Mouse (Mus musculus): Measurements from ENCODE around the gene Olfr1489. TPM values are rescaled to one million over a fixed set of nuclear protein-coding genes. Genes with fewer than 3 reads are reported as not detected.
"Not testable (repeated sequence)": the region's sequence is repeated elsewhere in the genome, so short reads cannot be mapped to it uniquely, and the experiment has no call there.

The Olfr1489 gene
- not detected for total RNA-seq (2021)

DNA sequence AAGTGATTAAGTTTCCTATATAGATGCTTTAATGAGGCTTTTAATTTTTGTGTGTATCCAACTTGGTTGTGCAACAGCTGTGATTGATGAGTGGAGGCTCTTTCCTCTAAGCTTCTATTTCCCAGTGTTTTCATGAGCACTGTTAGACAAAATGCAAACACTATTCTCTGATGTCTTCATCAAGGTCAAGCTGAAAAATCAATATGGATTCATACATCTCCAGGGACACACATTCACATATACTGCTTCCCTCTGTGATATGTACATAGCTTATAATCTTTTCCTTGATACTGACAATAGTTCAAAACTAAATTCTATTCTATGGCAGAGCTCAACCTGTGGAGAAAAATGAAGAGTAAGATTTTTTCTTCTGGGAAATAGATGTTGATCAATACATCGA lies at the start of gene Olfr1489:
TSS of gene Olfr1489 (plus strand) at position 301 of the 400 bp plus-strand sequence.
- no peak for DNase-seq (ENCODE audit: low spot score)
- intact Hi-C loops (cut with DNase I), result no loop called here

DNA sequence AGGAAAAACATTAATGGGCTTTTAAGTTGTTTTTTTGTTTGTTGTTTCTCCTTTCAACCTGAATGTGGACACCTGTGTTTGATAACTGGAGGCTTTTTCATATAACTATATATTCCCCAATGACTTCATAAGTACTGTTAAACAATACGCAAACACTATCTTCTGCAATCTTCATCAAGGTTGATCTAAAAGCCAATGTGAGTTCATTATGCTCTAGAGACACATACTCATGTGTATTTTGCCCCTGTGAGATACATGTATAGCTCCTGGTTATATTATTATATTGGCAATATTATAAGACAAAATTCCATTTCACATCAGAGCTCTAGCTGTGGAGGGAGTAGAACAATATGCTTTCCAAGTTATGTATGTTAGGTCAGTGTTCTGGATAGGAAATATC lies 48.2 kb upstream of the Olfr1489 start, which contains the start of gene Olfr1484:
TSS of gene Olfr1484 (plus strand) at position 301 of the 400 bp plus-strand sequence.
- intact Hi-C loops (cut with DNase I), result no loop called here
- DNase-seq (ENCODE audit: low spot score), result no peak

DNA sequence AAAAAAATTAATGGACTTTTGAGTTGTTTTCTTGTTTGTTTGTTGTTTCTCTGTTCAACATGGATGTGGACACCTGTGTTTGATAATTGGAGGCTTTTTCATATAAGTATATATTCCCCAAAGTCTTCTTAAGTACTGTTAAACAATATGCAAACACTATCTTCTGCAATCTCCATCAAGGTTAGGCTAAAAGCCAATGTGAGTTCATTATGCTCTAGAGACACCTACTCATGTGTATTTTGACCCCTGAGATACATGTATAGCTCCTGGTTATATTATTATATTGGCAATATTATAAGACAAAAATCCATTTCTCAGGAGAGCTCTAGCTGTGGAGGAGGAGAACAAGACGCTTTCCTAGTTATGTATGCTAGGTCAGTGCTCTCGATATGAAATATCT lies 14.3 kb upstream of the Olfr1489 start, which contains the start of gene Olfr1487:
TSS of gene Olfr1487 (plus strand) at position 301 of the 400 bp plus-strand sequence.
- intact Hi-C loops (cut with DNase I); DNase-seq (ENCODE audit: low spot score): not testable (repeated sequence)

DNA sequence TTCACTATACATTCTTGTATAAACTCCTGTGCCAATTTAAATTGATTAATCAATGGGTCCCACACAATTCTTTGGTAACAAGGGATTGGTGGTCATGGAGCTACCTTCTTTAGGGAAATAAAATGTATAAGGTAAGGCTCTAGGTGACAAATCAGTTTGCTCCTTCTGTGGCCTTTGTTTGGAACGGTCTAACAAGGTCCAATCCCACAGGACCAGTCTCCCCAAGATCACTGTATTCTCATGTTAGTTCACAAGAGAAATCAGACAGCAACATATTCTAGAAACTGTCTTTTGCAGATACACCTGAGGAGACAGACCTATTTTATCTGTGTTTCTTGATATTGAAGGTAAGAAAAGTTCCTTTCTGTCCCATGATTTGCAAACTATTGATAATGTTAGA lies 19.4 kb downstream of the Olfr1489 start, which contains the start of gene Olfr1490:
TSS of gene Olfr1490 (plus strand) at position 301 of the 400 bp plus-strand sequence.
- intact Hi-C loops (cut with DNase I), result no loop called here
- no peak for DNase-seq (ENCODE audit: low spot score)

Small RNAs within 50 kb of the gene (microRNA-seq; reads per million reads assigned to microRNA genes)
- gene Gm22323, result not detected
- gene Gm23931, result not detected

Other genes with a start within 250 kb of the Olfr1489 start
- gene Olfr1469, start 223.8 kb upstream of the Olfr1489 start, total RNA-seq (2021), result not detected
- not detected for gene Olfr1471, start 188.2 kb upstream of the Olfr1489 start, total RNA-seq (2021)
- not detected for gene Olfr1472, start 175.5 kb upstream of the Olfr1489 start, total RNA-seq (2021)
- not detected for gene Olfr1474, start 162.1 kb upstream of the Olfr1489 start, total RNA-seq (2021)
- not detected for gene Olfr1475, start 151.4 kb upstream of the Olfr1489 start, total RNA-seq (2021)
- not detected for gene Olfr1477, start 131.1 kb upstream of the Olfr1489 start, total RNA-seq (2021)
- gene Olfr1480, start 103.7 kb upstream of the Olfr1489 start, total RNA-seq (2021), result not detected
- gene Olfr1484, start 48.1 kb upstream of the Olfr1489 start, total RNA-seq (2021), result not detected
- gene Olfr1487, start 14.2 kb upstream of the Olfr1489 start, total RNA-seq (2021), result not detected
- not detected for gene Olfr1490, start 19.5 kb downstream of the Olfr1489 start, total RNA-seq (2021)
- gene Olfr1491, start 65.6 kb downstream of the Olfr1489 start, total RNA-seq (2021), result not detected
- gene Olfr1493-ps1, start 91.7 kb downstream of the Olfr1489 start, total RNA-seq (2021), result not detected
- gene Olfr1494, start 108.1 kb downstream of the Olfr1489 start, total RNA-seq (2021), result not detected
- not detected for gene Olfr1495, start 133.0 kb downstream of the Olfr1489 start, total RNA-seq (2021)
- gene Olfr1496, start 146.3 kb downstream of the Olfr1489 start, total RNA-seq (2021), result not detected
- not detected for gene Olfr1497, start 166.6 kb downstream of the Olfr1489 start, total RNA-seq (2021)
- gene Olfr1499, start 187.8 kb downstream of the Olfr1489 start, total RNA-seq (2021), result not detected
- gene Olfr1500, start 198.9 kb downstream of the Olfr1489 start, total RNA-seq (2021), result not detected
- gene Olfr1501, start 219.1 kb downstream of the Olfr1489 start, total RNA-seq (2021), result not detected
- gene Olfr1502, start 230.2 kb downstream of the Olfr1489 start, total RNA-seq (2021), result not detected